Mouse (Mus musculus) heart, postnatal 25 days (tissue): ENCODE data around the gene Slc12a8. TPM values are rescaled to one million over a fixed set of nuclear protein-coding genes. Genes with fewer than 3 reads are reported as not detected.

Experiments used
- DNase-seq: peaks from one replicate; pipeline ENCODE4 v3.0.0; 2022; ENCODE audit warnings: low spot score
- intact Hi-C: fragments of 180-260 bp; cut with DNase I; formaldehyde crosslinking; loops from one replicate; pipeline ENCODE4 v1.15.1; 2025
- total RNA-seq, 2 experiments: library from RNA; stranded (reverse); gene quantifications; 2 replicates each; pipeline ENCODE4 v1.2.3; 2021

Slc12a8 gene
- total RNA-seq, 2 experiments from 2014 or later: 0.50 to 0.60 TPM

DNA sequence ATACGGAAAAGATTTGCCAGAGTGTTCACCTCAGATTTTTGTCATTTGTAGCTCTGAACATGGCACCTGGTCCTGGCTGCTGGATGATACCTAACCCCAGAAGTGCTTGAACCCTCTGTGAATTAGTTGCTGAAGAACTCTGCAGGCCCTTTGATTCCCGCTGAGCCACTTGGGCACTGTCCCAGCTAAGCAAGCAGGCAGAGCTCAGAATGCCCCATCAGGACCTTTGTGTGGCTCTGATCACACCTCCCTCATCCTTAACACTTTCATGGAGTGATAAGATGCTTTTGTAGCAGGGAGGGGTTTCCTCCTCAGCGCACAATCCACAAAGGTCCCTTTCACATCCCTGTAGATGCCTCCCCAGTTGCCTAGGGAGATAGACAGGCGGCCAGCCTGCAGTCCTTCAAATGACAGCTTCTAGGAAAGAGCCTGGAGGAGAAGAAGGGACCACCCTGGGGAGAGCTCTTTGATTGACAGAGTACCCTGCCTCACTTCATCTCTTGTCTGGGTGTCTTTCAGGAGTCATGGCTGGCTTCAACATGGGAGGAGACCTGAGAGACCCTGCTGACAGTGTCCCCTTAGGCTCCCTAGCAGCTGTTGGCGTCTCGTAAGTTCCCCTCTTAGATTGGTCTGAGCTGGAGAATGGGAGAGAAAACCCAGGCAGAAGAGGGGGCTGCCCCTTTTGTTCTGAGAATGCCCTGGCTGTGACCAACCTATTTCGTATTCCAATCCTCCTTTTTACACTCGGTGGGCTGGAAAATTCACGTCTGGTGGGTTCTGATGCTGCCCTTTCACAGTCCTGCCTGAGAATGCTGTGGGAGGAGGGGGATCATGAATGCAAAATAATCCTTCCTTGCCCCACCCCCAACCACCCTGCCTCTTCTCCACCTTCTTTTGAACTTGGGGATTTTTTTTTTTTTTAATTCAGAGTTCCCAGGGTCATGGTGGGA lies 88.8 kb downstream of the Slc12a8 start:
- intact Hi-C loops: no loop called here
- no peak for DNase-seq

DNA sequence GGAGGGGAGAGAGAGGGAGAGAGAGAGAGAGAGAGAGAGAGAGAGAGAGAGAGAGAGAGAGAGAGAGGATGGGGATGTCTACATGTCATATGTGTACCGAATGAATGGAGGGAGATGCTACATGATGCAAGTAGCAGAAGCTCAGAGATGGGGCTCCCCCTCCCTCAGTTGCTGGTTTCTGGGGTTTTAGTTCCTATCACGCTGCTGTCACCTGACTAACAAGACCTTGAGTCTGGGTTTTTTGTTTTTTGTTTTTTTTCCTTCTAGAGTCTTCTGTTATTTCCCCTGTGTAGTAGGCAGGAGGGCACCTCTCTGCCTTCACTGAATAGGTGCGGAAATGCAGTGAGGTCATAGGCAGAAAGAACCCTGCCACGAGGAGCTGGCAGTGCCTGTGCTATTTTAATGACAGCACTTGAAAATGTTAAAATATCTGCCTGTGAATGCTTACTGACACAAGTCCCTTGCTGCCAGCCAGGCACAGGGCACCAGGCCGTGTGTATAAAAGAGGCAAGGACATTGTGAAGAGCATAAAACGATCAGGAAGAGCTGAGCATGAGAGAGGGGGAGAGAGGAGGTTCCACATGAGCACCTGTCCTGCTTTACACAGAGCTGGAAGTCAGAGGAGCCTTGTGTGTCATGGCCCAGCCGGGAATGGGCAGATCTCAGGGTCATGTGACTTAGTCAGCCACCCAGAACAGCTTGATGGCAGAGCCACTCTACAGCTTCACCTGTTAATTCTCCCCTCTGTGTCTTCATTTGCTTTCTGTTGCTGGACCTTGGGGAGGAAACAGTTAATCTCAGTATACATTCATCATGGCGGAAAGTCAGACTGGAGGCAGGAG lies 89.8 kb downstream of the Slc12a8 start:
- intact Hi-C loops: no loop called here
- DNase-seq: no peak

DNA sequence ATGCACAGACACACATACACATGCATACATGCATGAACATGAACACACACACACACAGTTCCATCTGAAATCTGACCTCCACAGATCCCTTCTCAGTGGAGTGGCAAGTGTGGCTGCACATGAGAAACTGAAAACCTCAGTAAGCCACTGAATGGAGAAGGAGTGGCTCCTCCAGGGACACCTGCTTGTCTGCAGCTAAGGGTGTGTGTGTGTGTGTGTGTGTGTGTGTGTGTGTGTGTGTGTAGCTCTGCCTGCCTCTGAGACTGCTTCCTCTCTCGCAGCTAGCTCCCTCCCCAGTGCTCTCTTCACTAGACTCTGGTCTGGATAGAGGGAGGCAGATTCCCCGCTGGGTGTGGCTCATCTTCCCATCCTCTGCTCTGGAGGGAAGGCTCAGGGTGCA lies 92.4 kb downstream of the Slc12a8 start:
- DNase-seq: no peak
- intact Hi-C loops: no loop called here

DNA sequence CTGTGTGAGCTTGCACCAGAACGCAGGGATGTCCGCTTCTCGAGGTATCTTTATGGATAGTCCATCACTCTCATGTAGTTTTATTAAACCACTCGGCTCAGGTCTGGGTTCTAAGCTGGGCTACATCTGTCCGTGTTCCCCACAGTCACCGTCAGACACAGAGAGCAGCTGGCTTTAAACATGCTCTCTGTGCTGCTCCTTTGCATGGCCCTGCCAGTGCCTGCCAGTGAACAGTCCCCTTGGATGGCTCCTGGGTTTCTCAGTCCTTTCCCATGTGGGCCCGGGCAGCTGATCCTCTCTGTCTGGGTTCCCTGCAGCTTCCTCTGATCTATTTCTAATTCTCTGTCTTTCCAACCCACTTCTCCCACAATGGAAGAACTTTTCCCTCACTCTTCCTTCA lies 93.3 kb downstream of the Slc12a8 start:
- no peak for DNase-seq
- intact Hi-C loops: no loop called here

DNA sequence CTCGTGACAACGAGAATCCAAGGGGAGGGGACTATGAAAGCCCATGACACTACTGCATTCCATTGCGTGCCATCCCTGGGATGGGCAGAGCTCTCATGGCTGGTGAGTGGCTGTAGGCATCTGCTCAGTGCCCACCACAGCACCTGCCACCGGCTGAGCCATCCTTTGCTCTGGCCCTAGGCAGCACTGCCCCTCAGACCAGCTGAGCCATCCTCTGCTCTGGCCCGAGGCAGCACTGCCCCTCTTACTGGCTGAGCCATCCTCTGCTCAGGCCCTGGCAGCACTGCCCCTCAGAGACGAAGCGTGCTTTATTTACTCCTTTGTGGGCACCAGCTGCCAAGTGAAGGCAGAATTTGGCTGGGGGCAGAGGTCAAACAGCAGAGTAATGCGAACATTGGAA lies 94.2 kb downstream of the Slc12a8 start:
- intact Hi-C loops: no loop called here

DNA sequence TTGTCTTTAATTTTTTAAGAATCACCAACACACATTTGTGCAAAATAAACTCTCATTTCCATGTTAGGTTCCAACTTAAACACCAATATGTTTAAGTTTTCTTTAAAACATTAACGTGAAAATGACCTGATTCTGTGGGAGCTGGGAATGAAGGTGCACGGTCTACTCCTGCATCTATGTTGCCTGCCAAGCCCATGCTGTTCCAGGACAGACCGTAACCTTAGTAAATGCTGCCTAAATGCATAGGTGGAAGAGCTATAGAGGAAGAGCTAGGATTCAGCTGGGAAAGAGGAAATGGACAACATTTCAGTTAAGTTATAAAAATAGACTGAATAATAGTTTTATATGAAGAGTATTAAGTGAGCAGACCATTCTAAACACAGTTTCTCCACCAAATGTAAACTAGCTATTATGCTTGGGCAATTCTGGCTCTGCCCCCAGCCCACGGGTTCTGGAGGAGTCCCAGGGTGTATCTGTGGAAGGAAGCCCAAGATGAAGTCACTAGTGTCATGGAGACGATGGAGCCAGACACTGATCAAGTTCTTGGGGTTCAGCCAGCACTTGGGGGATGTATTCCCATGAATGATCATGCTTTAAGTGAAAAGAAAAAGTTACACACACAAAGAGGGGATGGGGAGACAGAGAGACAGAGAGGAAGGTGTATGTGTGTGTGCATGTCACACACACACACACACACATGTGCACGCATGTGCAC lies 95.1 kb downstream of the Slc12a8 start:
- DNase-seq: peak; percentile 61
- intact Hi-C loops: no loop called here

More for the DNA sequence above, 94.2 kb downstream of the Slc12a8 start:
- no peak for DNase-seq

DNA sequence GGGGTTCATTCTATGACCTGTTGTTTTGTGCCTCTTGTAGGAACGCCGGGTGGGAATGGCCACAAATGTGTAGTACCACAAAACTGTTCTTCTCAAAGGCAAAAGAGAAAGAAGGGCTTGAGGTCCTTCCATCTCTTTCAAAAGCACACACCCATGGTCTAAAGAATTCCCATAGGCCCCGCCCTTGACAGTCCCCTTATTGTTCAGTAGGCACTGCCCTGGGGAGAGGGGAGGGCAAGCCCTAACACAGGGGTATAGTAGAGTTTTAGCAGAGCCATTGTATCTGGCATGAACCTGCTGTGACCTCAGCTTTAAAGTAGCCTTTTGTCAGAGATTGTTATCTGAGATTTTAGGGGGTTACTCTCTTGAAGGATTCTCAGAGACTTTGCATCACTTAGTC lies 98.9 kb downstream of the Slc12a8 start:
- intact Hi-C loops: no loop called here
- DNase-seq: no peak

DNA sequence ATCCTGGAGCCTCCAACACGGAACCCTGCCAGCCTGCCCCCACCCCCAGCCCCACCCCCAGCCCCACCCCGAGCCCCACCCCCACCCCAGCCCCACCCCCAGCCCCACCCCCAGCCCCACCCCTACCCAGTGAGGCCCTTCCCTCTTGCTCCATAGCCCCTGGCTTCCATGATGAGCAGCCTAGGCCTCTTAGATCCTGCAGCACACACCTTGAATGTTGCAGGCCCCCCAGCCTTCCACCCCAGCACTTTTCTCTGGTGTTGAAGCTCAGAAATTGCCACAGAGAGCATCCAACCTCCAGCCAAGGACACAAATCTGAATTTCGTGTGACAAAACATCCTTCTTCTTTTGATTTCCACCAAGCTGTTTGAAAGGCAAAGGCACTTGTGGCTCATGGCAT lies 104.7 kb downstream of the Slc12a8 start:
- intact Hi-C loops: no loop called here
- DNase-seq: no peak

DNA sequence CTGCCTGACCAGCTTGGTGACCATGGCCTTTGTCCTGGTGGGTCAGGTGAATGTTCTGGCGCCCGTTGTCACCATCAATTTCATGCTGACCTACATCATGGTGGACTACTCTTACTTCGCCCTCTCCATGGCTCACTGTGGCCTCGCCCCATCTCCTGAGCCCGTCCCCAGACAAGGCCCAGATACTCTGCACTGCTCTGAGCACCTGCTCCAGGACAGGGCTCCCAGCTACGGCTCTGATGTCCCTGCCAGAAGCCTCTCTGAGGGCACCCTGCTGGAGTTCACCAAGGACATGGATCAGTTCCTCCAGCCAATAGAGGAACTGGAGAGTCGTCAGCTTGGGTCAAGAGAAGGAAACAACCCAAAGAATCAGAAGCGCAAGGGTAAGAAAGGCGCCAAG lies 107.5 kb downstream of the Slc12a8 start:
- DNase-seq: no peak
- intact Hi-C loops: no loop called here

DNA sequence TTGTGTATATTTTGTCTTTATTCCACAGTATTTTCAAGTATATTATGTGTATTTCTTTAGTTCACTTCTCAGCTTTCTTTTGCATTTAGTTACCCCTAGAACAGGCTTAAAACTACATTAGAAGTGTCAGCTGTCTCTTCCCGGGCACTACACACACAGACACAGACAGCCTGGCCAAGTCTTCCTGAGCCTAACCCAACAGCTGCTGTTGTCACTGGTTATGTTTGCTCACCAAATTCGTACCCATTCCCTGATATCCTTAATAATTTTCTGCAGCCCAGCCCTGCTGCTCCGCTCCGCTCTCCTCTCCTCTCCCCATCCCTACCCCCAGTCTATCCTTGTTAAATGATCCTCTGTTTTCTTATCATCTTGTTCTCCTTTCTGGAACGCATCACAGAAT lies 112.4 kb downstream of the Slc12a8 start:
- DNase-seq: no peak
- intact Hi-C loops: no loop called here

DNA sequence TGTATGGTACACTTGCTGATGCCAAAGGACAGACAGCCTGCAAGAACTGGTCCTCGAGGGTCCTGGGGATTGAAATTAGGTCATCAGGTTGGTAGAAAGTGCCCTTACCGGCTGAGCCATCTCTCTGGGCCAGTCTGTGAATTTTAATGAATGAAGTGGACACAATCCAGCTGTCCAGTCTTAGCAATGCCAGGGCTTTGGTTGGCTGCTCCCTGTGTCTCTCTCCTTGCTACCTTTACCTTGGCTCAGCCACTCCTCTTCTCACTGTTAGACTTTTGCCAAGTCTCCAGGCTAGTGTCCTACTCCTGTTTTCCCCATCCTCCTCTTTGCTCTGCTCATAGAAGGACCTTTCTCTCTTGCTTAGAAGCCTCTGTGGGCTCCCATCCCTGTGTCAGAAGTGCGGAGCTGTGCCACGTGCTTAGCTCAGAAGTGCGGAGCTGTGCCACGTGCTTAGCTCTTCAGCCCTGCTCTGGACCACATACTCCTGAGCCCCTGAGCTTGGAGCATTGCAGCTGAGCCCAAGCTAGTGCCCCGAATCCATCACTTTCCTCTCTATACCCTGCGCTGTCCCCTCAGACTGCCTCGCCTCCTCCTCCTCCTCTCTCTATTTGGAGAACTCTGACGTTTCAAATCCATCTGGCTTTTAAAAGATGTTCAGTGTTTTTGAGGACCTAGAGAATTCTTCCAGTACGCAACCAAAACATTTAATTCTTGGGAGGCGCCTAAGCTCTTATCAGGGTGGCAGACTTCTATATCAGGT lies 118.9 kb downstream of the Slc12a8 start:
- intact Hi-C loops: no loop called here

DNA sequence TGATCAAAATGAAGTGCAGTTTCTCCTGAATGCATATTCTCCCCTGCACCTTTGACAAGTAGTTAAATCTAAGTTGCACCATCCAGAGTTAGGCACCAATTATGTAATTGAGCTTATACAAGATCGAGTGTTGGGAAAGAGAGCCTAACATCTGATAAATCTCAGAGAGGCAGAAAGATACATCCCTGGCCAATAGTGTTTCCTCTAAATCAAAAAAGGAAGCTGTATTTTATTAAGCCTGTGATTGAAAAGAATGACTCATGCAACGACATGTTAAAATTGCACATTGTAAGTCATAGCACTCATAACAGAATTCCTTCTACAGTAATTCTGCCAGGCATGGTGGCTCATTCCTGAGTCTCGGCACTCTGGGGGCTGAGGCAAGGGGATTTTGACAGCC lies 124.7 kb downstream of the Slc12a8 start:
- no peak for DNase-seq

More for the DNA sequence above, 118.9 kb downstream of the Slc12a8 start:
- DNase-seq: no peak

DNA sequence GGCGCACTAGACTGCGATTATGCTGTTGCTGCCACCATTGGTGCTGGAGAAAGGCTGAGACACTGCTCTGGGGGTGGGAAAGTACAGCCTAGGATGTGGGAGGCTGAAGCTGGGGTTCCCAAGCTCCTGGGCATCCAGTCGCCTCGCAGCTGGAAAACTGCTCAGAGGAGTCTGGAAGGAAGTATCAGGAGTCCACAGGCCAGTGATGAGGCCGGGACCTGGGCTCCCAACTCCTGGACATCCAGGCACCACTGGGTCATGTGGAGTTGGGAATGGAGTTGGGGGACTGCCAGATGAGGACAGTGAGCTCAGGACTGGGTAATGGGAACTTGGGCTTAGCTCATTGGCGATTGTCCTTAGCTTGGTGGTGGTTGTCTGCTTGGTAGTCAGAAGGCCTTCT lies 136.0 kb downstream of the Slc12a8 start:
- intact Hi-C loops: no loop called here
- no peak for DNase-seq

More for the DNA sequence above, 124.7 kb downstream of the Slc12a8 start:
- intact Hi-C loops: no loop called here

DNA sequence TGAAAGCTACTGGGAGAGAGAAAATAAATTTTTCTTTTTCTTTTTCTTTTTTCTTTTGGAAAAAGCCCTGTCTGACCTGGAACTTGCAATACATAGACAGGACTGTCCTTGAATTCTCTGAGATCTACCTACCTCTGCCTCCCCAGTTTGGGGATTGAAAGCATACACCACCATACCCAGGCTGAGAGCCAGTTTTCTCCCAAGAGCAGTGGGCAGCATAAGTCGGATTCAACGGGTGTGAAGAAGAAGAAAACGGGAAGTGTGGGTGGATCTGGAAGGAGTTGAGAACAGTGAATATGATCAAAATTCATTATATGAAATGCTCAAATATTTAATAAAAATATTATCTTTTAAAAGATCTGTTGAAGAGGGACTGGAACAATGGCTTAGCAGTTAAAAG lies 138.3 kb downstream of the Slc12a8 start:
- intact Hi-C loops: no loop called here
- no peak for DNase-seq

DNA sequence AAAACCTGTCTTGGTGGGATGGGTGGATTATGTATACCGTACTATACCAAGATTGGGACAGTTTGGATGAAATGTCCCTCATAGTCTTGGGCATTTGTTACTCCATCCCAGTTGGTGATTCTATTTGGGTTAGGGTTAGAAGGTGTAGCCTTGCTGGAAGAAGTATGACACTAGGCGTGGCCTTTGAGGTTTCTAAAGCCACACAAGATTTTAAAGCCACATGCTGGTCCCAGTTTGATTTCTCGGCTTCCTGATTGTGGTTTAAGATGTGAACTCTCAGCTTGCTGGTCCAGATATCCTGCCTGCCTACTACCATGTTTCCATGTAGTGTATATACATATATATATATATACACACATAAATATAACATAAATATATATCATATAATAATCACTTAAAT lies 140.1 kb downstream of the Slc12a8 start:
- intact Hi-C loops: no loop called here
- DNase-seq: no peak

DNA sequence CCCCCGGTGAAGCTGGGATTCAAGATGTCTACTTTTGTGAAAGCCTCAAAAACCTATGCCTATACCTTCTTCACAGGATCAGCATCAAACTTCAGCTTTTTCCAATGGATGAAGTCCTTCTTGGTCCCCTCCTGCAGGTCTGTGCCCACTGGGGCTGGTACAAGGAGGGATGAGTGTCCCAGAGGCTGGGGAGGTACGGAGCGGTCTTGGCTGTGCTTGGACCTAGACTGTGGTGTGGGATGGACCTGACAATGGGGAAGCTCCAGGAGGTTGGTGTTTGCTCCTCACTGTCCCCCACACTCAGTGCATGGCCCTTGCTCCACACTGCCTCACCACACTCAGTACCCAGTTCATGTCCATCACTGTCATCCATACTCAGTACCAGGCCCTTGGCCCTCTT lies 141.0 kb downstream of the Slc12a8 start:
- no peak for DNase-seq
- intact Hi-C loops: no loop called here

DNA sequence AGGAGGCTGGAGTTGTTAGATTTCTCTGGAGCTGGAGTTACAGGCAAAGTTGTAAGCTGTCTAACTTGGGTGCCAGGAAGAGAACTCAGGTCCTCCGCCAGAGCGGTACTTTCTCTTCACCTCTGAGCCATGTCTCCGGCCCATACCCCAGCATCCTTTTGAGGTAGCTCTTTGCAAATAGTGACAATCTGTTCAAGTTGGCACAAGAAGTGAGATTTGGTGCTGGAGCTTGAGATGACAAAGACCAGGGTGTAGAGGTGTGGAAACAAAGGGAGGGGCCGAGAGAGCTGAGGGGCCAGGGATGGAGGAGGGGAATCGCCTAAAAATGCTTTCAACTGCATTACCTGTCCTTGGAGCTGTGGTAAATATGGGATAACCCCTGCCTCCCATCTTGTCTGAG lies 142.4 kb downstream of the Slc12a8 start:
- intact Hi-C loops: no loop called here
- DNase-seq: no peak

DNA sequence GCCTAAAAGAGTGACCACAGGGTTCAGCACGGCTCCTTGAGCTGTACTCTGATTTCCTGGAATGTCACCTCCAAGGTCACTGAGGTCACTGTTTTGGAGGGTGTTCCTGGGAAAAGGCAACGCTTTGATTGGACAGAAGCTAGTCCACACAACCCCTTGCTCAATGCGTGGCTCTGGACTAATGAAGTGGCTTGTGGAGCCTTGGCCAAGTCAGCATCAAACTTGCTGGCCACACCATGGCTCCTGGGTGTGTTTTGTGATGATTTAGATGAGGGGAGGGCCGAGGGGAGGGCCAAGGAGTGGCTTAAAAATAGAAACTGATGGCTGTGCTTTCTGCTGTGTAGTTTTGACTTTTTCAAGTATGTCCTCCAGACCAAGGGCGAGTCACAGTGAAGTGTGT lies 143.0 kb downstream of the Slc12a8 start:
- peak; percentile 62 for DNase-seq
- intact Hi-C loops: no loop called here

DNA sequence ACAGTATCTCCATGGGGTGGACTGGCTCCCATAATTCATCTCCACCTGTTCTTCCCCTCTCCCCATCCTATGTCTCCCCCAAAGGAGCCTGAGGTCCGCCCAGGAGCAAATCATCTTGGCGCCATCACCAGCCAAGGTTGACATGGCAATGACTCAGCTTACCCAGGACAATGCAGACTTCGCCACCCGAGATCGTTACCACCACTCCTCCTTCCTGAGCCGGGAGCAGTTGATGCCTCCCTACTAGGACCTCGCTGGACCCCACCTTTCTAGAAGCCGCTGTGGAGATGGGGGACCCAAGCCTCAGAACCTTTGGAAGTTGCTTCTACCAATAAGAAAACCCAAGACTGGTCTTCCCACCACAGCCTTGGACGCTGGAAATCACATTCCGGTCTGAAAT lies 145.7 kb downstream of the Slc12a8 start:
- intact Hi-C loops: no loop called here
- no peak for DNase-seq

DNA sequence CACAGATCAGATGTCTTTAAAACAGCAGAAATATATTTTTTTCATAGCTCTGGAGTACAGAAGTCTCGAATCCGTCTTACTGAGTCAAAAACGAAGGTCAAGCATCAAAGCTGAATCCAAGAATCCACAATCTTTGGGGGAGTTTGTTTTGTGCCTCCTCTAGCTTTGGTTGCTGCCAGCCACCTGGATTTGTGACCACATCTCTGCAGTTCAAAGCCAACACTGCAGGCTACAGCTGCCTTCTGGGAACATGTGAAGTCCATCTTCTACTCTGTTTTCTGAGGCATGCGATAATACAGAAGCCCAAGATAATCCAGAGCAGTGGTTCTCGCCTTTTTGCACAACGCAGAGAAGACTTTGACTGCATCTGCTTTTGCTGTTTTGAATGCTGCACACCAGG lies 149.1 kb downstream of the Slc12a8 start:
- intact Hi-C loops: no loop called here

More for the DNA sequence above, 149.1 kb downstream of the Slc12a8 start:
- no peak for DNase-seq
